Mouse (Mus musculus) liver, postnatal 0 days (tissue): ENCODE measurements around the gene Tnpo1. TPM values are rescaled to one million over a fixed set of nuclear protein-coding genes. Genes with fewer than 3 reads are reported as not detected.

ENCODE experiments used
- ATAC-seq: fragments of 200-750 bp; cut with Nextera tagmentation; 2 replicates; pipeline ENCODE4 v1.8.0; 2017; ENCODE audit warnings: mild to moderate bottlenecking, moderate library complexity
- DNase-seq: peaks from one replicate; pipeline ENCODE4 v3.0.0-alpha.2; 2016
- H3K27ac ChIP-seq: fragments of 300-500 bp; sonication (generic); 2 replicates; pipeline ENCODE4 v1.5.1; 2014; ENCODE audit warnings: antibody characterized with exemption, moderate library complexity, mild to moderate bottlenecking, low read depth
- H3K27me3 ChIP-seq: fragments of 300-500 bp; sonication (generic); 2 replicates; pipeline ENCODE4 v1.6.1; 2014; ENCODE audit warnings: low read length, control low read depth, mixed read lengths; ENCODE audit not compliant: insufficient read depth
- H3K36me3 ChIP-seq: fragments of 300-500 bp; sonication (generic); replicated peaks from 2 replicates; pipeline ENCODE4 v1.6.1; 2014; ENCODE audit warnings: mild to moderate bottlenecking, control low read depth, low read length, moderate library complexity, mixed read lengths; ENCODE audit not compliant: insufficient read depth
- H3K4me1 ChIP-seq: fragments of 300-500 bp; sonication (generic); 2 replicates; pipeline ENCODE4 v1.6.1; 2014; ENCODE audit warnings: antibody characterized with exemption, mild to moderate bottlenecking, control low read depth; ENCODE audit not compliant: insufficient read depth
- H3K4me2 ChIP-seq: fragments of 300-500 bp; sonication (generic); 2 replicates; pipeline ENCODE4 v1.6.1; 2014; ENCODE audit warnings: low read depth, mild to moderate bottlenecking, low read length, moderate library complexity, mixed read lengths
- H3K4me3 ChIP-seq: fragments of 300-500 bp; sonication (generic); 2 replicates; pipeline ENCODE4 v1.5.1; 2014; ENCODE audit warnings: low read depth, low read length
- H3K9ac ChIP-seq: fragments of 300-500 bp; sonication (generic); replicated peaks from 2 replicates; pipeline ENCODE4 v1.6.1; 2014; ENCODE audit warnings: mild to moderate bottlenecking, moderate library complexity
- H3K9me3 ChIP-seq: fragments of 300-500 bp; sonication (generic); 2 replicates; pipeline ENCODE4 v1.6.1; 2016; ENCODE audit warnings: mild to moderate bottlenecking, control low read depth, low read length, mixed read lengths
- CTCF ChIP-seq: sonication (generic); IDR thresholded peaks from 2 replicates; pipeline ENCODE4 v1.5.1; 2016; ENCODE audit warnings: antibody characterized with exemption, low read depth
- EP300 ChIP-seq: IDR thresholded peaks from 2 replicates; pipeline ENCODE4 v1.6.1; 2016; ENCODE audit warnings: antibody characterized with exemption, low read depth, mild to moderate bottlenecking
- WGBS: fragments of 180-500 bp; shearing (Covaris S2); extraction: QIAGEN DNeasy Blood & Tissue Kit; methylation state at CpG from one replicate; pipeline ENCODE4 v1.1.7; 2014; ENCODE audit not compliant: insufficient replicate concordance; 5-methylcytosine and 5-hydroxymethylcytosine counted together
- polyA plus RNA-seq: library from polyadenylated mRNA; unstranded; fragments of >200 nt; fragmentation: Nextera tagmentation; extraction: Ambion mirVana; gene quantifications from 2 replicates; pipeline ENCODE4 v1.2.1, GENCODE M21; 2015

Tnpo1 gene
- polyA plus RNA-seq, 1 experiment from 2014 or later = 14.0 TPM

GRCm38 (mm10) chr13:98813596-98814274, 112.4 kb downstream of the Tnpo1 start:
- H3K36me3 ChIP-seq = no peaks in the 10 kb centered on the region; the same call in 1 of the 2 replicates
- ATAC-seq (no peak), DNase-seq (no peak)
- peaks cover 4% of the 10 kb centered on the region for H3K4me1 ChIP-seq
- TF ChIP-seq EP300 = no peak
- TF ChIP-seq CTCF = no peak
- H3K9me3 ChIP-seq = no peaks in the 10 kb centered on the region
- H3K27me3 ChIP-seq = no peaks in the 10 kb centered on the region
- peak overlapping the region; percentile 70 for H3K4me2 ChIP-seq
- H3K27ac ChIP-seq = peak overlapping the region; percentile 99
- peak overlapping the region; percentile 95 for H3K9ac ChIP-seq
- WGBS = 18% methylated on average over 12 of the region's 12 CpGs
- peak overlapping the region; percentile 91 for H3K4me3 ChIP-seq

GRCm38 (mm10) chr13:98813167-98813566, 113.0 kb downstream of the Tnpo1 start:
- no peaks in the 10 kb centered on the region; the same call in 1 of the 2 replicates for H3K36me3 ChIP-seq
- H3K4me1 ChIP-seq = peaks cover 7% of the 10 kb centered on the region
- 43% methylated on average over 2 of the region's 2 CpGs for WGBS
- peak overlapping the region; percentile 95 for H3K9ac ChIP-seq
- peak overlapping the region; percentile 70 for H3K4me2 ChIP-seq
- no peaks in the 10 kb centered on the region for H3K27me3 ChIP-seq
- no peak for ATAC-seq
- peak overlapping the region; percentile 91 for H3K4me3 ChIP-seq
- DNase-seq = no peak
- peak overlapping the region; percentile 67; the same call in 1 of the 2 replicates for H3K27ac ChIP-seq
- TF ChIP-seq EP300 (no peak), CTCF (no peak)
- H3K9me3 ChIP-seq = no peaks in the 10 kb centered on the region

DNA sequence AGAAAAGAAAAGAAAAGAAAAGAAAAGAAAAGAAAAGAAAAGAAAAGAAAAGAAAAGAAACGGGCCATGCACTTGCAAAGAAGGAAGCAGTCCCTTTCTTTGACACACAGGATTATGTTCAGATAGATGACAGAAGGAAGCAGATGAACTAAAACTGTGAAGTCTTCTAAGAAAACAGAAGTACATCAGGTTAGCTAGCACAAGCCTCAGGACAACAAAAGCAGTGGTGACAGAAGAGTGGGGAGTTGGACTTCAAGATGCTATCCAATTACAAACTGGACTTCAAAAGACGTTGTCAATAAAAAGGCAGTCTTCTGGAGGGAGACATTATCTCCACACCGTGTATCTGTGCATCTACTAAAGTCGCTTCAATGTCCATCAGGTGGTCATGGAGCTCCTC, 113.9 kb downstream of the Tnpo1 start:
- H3K9me3 ChIP-seq = no peaks in the 10 kb centered on the region
- peaks cover 8% of the 10 kb centered on the region for H3K4me1 ChIP-seq
- no peak for TF ChIP-seq CTCF
- no peak for TF ChIP-seq EP300
- no peak for DNase-seq
- ATAC-seq = no peak
- H3K4me3 ChIP-seq = peak overlapping the region; percentile 91
- no peaks in the 10 kb centered on the region; the same call in 1 of the 2 replicates for H3K36me3 ChIP-seq
- peak overlapping the region; percentile 70 for H3K4me2 ChIP-seq
- H3K27ac ChIP-seq = peak overlapping the region; percentile 67; the same call in 1 of the 2 replicates
- no peaks in the 10 kb centered on the region for H3K27me3 ChIP-seq
- 24% methylated on average over 4 of the region's 4 CpGs for WGBS
- 0 out of 2 replicates have a peak overlapping the region, but pooled peaks have one; percentile 27 for H3K9ac ChIP-seq

GRCm38 (mm10) chr13:98810143-98810542, 116.0 kb downstream of the Tnpo1 start:
- no peaks in the 10 kb centered on the region for H3K27me3 ChIP-seq
- peak overlapping the region; percentile 21 for H3K4me3 ChIP-seq
- peak overlapping the region; percentile 66 for H3K4me2 ChIP-seq
- ATAC-seq (peak; percentile 58), DNase-seq (peak; percentile 30)
- peaks cover 4% of the 10 kb centered on the region for H3K36me3 ChIP-seq
- WGBS = 24% methylated on average over 6 of the region's 6 CpGs
- H3K4me1 ChIP-seq = peaks cover 8% of the 10 kb centered on the region
- H3K27ac ChIP-seq = peak overlapping the region; percentile 92
- no peaks in the 10 kb centered on the region for H3K9me3 ChIP-seq
- TF ChIP-seq CTCF = no peak
- peak; percentile 93 for TF ChIP-seq EP300
- peak overlapping the region; percentile 51; the same call in 1 of the 2 replicates for H3K9ac ChIP-seq

DNA sequence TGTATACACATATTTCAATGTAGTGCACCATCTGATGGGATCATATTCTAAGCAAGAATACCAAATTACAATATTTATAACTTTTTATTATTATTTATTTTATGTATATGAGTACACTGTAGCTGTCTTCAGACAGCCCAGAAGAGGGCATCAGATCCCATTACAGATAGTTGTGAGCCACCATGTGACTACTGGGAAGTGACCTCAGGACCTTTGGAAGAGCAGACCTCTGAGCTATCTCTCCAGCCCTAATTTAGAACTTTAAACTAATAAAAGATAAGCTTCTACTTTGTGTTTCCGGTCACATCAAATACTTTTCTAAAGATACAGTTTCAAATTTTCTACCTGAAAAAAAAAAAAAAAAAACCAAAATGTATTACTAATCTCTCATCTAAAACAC, 117.1 kb downstream of the Tnpo1 start:
- no peaks in the 10 kb centered on the region for H3K27me3 ChIP-seq
- H3K27ac ChIP-seq = no peak overlapping the region
- no peak for DNase-seq
- TF ChIP-seq EP300 (no peak), CTCF (peak; percentile 40)
- 38% methylated on average over 1 of the region's 1 CpGs for WGBS
- H3K9me3 ChIP-seq = no peaks in the 10 kb centered on the region
- no peak overlapping the region for H3K9ac ChIP-seq
- H3K4me2 ChIP-seq = no peak overlapping the region
- H3K4me3 ChIP-seq = no peak overlapping the region
- peaks cover 12% of the 10 kb centered on the region for H3K36me3 ChIP-seq
- peaks cover 11% of the 10 kb centered on the region for H3K4me1 ChIP-seq
- ATAC-seq = no peak

GRCm38 (mm10) chr13:98804480-98804879, 121.7 kb downstream of the Tnpo1 start:
- H3K4me3 ChIP-seq = no peak overlapping the region
- ATAC-seq = no peak
- H3K27me3 ChIP-seq = no peaks in the 10 kb centered on the region
- no peak overlapping the region for H3K9ac ChIP-seq
- H3K4me2 ChIP-seq = no peak overlapping the region
- DNase-seq = no peak
- peaks cover 36% of the 10 kb centered on the region for H3K36me3 ChIP-seq
- no peaks in the 10 kb centered on the region for H3K9me3 ChIP-seq
- WGBS = 74% methylated on average over 1 of the region's 1 CpGs
- H3K27ac ChIP-seq = peak overlapping the region; percentile 59
- TF ChIP-seq CTCF (no peak), EP300 (no peak)
- peaks cover 9% of the 10 kb centered on the region for H3K4me1 ChIP-seq
